Mouse (Mus musculus) myocyte (in vitro differentiated cells): Measurements from ENCODE around the gene Haghl. TPM values are rescaled to one million over a fixed set of nuclear protein-coding genes. Genes with fewer than 3 reads are reported as not detected.
"Not testable (repeated sequence)": the region's sequence is repeated elsewhere in the genome, so short reads cannot be mapped to it uniquely, and the experiment has no call there.

Source experiments
- H3K27me3 ChIP-seq: one replicate; pipeline ENCODE4 v1.6.1; 2011; ENCODE audit not compliant: control insufficient read depth, insufficient read depth, insufficient read length
- H3K36me3 ChIP-seq: one replicate; pipeline ENCODE4 v1.6.1; 2011; ENCODE audit not compliant: control insufficient read depth, insufficient read depth
- H3K4me2 ChIP-seq: one replicate; pipeline ENCODE4 v1.6.1; 2011; ENCODE audit warnings: low read depth, control low read depth
- H3K4me3 ChIP-seq: one replicate; pipeline ENCODE4 v1.5.1; 2011; ENCODE audit warnings: mild to moderate bottlenecking, control low read depth, moderate library complexity
- H3K79me2 ChIP-seq: one replicate; pipeline ENCODE4 v1.6.1; 2011; ENCODE audit not compliant: control insufficient read depth, insufficient read depth
- H3ac ChIP-seq: one replicate; pipeline ENCODE4 v1.6.1; 2011; ENCODE audit not compliant: control insufficient read depth, insufficient read length
- CEBPB ChIP-seq: IDR thresholded peaks from 2 replicates; pipeline ENCODE4 v1.6.1; 2011; ENCODE audit warnings: mild to moderate bottlenecking, moderate library complexity; ENCODE audit not compliant: poor library complexity, insufficient read depth, severe bottlenecking
- E2F4 ChIP-seq: IDR thresholded peaks from one replicate; pipeline ENCODE4 v1.6.1; 2011; ENCODE audit warnings: mild to moderate bottlenecking, control low read depth, moderate library complexity; ENCODE audit not compliant: insufficient read depth
- MAX ChIP-seq: IDR thresholded peaks from one replicate; pipeline ENCODE4 v1.6.1; 2011; ENCODE audit warnings: low read depth, mild to moderate bottlenecking, control low read depth
- MYOD1 ChIP-seq, 3 experiments: IDR thresholded peaks; one replicate each; pipeline ENCODE4 v1.6.1; 2011; ENCODE audit warnings: control low read depth in 2 of 3, low read depth in 2 of 3, mild to moderate bottlenecking in 2 of 3, moderate library complexity in 1 of 3; ENCODE audit not compliant: insufficient read length in 2 of 3, control insufficient read depth in 1 of 3
- MYOG ChIP-seq, 3 experiments: IDR thresholded peaks; one replicate each; pipeline ENCODE4 v1.6.1; 2011; ENCODE audit warnings: control low read depth in 2 of 3, low read depth in 2 of 3, mild to moderate bottlenecking in 2 of 3; ENCODE audit not compliant: insufficient read length in 2 of 3, control insufficient read depth in 1 of 3, insufficient read depth in 1 of 3
- POLR2A ChIP-seq: IDR thresholded peaks from one replicate; pipeline ENCODE4 v1.6.1; 2011; ENCODE audit warnings: low read depth, mild to moderate bottlenecking, control low read depth, moderate library complexity; ENCODE audit not compliant: insufficient read length
- POLR2AphosphoS2 ChIP-seq: IDR thresholded peaks from one replicate; pipeline ENCODE4 v1.6.1; 2011; ENCODE audit warnings: low read depth, control low read depth; ENCODE audit not compliant: insufficient read length
- REST ChIP-seq: IDR thresholded peaks from one replicate; pipeline ENCODE4 v1.6.1; 2011; ENCODE audit warnings: mild to moderate bottlenecking, control low read depth, moderate library complexity; ENCODE audit not compliant: insufficient read depth, insufficient read length
- SRF ChIP-seq: IDR thresholded peaks from one replicate; pipeline ENCODE4 v1.6.1; 2011; ENCODE audit warnings: low read depth; ENCODE audit not compliant: control insufficient read depth, insufficient read length
- TCF12 ChIP-seq: IDR thresholded peaks from one replicate; pipeline ENCODE4 v1.6.1; 2011; ENCODE audit warnings: mild to moderate bottlenecking, control low read depth; ENCODE audit not compliant: poor library complexity, insufficient read depth, severe bottlenecking
- TCF3 ChIP-seq: IDR thresholded peaks from one replicate; pipeline ENCODE4 v1.6.1; 2011; ENCODE audit warnings: low read depth, control low read depth; ENCODE audit not compliant: insufficient read length
- USF1 ChIP-seq: IDR thresholded peaks from one replicate; pipeline ENCODE4 v1.6.1; 2011; ENCODE audit warnings: low read depth, mild to moderate bottlenecking, control low read depth, moderate library complexity
- polyA plus RNA-seq: library from polyadenylated mRNA; unstranded; fragments of >200 nt; fragmentation: generic; extraction: Trizol; gene quantifications from one replicate; pipeline ENCODE4 v1.2.1, GENCODE M21; 2012; ENCODE audit warnings: missing spikeins

Haghl gene
- polyA plus RNA-seq, 1 experiment = 29.8 TPM

GRCm38 (mm10) chr17:25808789-25809605, 23.5 kb upstream of the Haghl start, which contains the start of gene Fbxl16:
Fbxl16 (plus strand) TSS chr17:25809085.
- Histone ChIP-seq H3K4me2 (peak within 1 kb of the TSS; percentile 77), H3ac (peak within 1 kb of the TSS; percentile 38), H3K4me3 (peak within 1 kb of the TSS; percentile 26), H3K36me3 (no peaks in the 10 kb centered on the region), H3K27me3 (no peaks in the 10 kb centered on the region), H3K79me2 (no peaks in the 10 kb centered on the region)
- TF ChIP-seq POLR2A (peak; percentile 43), POLR2AphosphoS2 (no peak), USF1 (no peak), E2F4 (no peak), REST (no peak), TCF3 (no peak), SRF (no peak)

GRCm38 (mm10) chr17:25808028-25808427, 22.6 kb upstream of the Haghl start:
- H3K4me3 ChIP-seq = peak overlapping the region; percentile 26
- TF ChIP-seq MYOD1 (IDR thresholded peaks at IDR 0.05; ENCODE audit: control insufficient read depth in 1 of 3, insufficient read length in 2 of 3, low read depth in 2 of 3) (no peak), POLR2A (no peak), SRF (no peak), CEBPB (no peak), MAX (no peak), POLR2AphosphoS2 (no peak), TCF12 (no peak), TCF3 (no peak), MYOG (IDR thresholded peaks at IDR 0.05; ENCODE audit: control insufficient read depth in 1 of 3, insufficient read depth in 1 of 3, insufficient read length in 2 of 3, low read depth in 2 of 3) (no peak), E2F4 (no peak)
- H3K36me3 ChIP-seq = no peaks in the 10 kb centered on the region
- H3ac ChIP-seq = peak overlapping the region; percentile 38
- peak overlapping the region; percentile 77 for H3K4me2 ChIP-seq
- no peaks in the 10 kb centered on the region for H3K27me3 ChIP-seq
- H3K79me2 ChIP-seq = no peaks in the 10 kb centered on the region

- H3K4me3 ChIP-seq, H3K36me3 ChIP-seq, H3K27me3 ChIP-seq, H3K4me2 ChIP-seq, H3ac ChIP-seq, H3K79me2 ChIP-seq: not testable (repeated sequence)
Measured at GRCm38 (mm10) chr17:25807452-25807851, 22.0 kb upstream of the Haghl start.

- TF ChIP-seq MYOD1 (IDR thresholded peaks at IDR 0.05; ENCODE audit: control insufficient read depth in 1 of 3, insufficient read length in 2 of 3, low read depth in 2 of 3) (no peak), TCF3 (no peak), CEBPB (no peak)
- Histone ChIP-seq H3K4me3 (no peak overlapping the region), H3K79me2 (no peaks in the 10 kb centered on the region), H3K36me3 (no peaks in the 10 kb centered on the region), H3K4me2 (no peak overlapping the region), H3ac (no peak overlapping the region), H3K27me3 (no peaks in the 10 kb centered on the region)
Measured at GRCm38 (mm10) chr17:25806507-25806906, 21.0 kb upstream of the Haghl start.

GRCm38 (mm10) chr17:25802825-25803517, 17.5 kb upstream of the Haghl start:
- TF ChIP-seq E2F4 (no peak), USF1 (peak; percentile 12), SRF (no peak), MAX (no peak), TCF3 (no peak), CEBPB (no peak), POLR2AphosphoS2 (no peak), MYOG (IDR thresholded peaks at IDR 0.05; ENCODE audit: control insufficient read depth in 1 of 3, insufficient read depth in 1 of 3, insufficient read length in 2 of 3, low read depth in 2 of 3) (peak in 2 of 3 experiments; percentile 29 to 36), POLR2A (no peak), TCF12 (no peak), REST (no peak), MYOD1 (IDR thresholded peaks at IDR 0.05; ENCODE audit: control insufficient read depth in 1 of 3, insufficient read length in 2 of 3, low read depth in 2 of 3) (peak in 2 of 3 experiments; percentile 53 to 69)
- no peaks in the 10 kb centered on the region for H3K27me3 ChIP-seq
- no peak overlapping the region for H3K4me3 ChIP-seq
- no peaks in the 10 kb centered on the region for H3K79me2 ChIP-seq
- no peak overlapping the region for H3ac ChIP-seq
- no peaks in the 10 kb centered on the region for H3K36me3 ChIP-seq
- H3K4me2 ChIP-seq = no peak overlapping the region
